Mouse (Mus musculus) retina, postnatal 1 day (tissue): Measurements from ENCODE around the gene Cdh23.

Experiments
- DNase-seq: peaks from one replicate; pipeline ENCODE4 v3.0.0-alpha.2; 2012

The Cdh23 gene

GRCm38 (mm10) chr10:60455193-60455592 is 241.1 kb downstream of the Cdh23 start:
- DNase-seq = no peak

GRCm38 (mm10) chr10:60447186-60447585 is 249.1 kb downstream of the Cdh23 start:
- DNase-seq = peak; percentile 64

GRCm38 (mm10) chr10:60445031-60445593 is 251.2 kb downstream of the Cdh23 start:
- peak; percentile 84 for DNase-seq

GRCm38 (mm10) chr10:60443078-60443477 is 253.2 kb downstream of the Cdh23 start:
- no peak for DNase-seq

GRCm38 (mm10) chr10:60442321-60442720 is 254.0 kb downstream of the Cdh23 start:
- no peak for DNase-seq

GRCm38 (mm10) chr10:60432679-60433078 is 263.6 kb downstream of the Cdh23 start:
- no peak for DNase-seq

- DNase-seq = peak; percentile 49
These were observed 265.7 kb downstream of the Cdh23 start for GRCm38 (mm10) chr10:60430591-60430990.

- peak; percentile 42 for DNase-seq
These were observed 266.3 kb downstream of the Cdh23 start for GRCm38 (mm10) chr10:60430001-60430400.

- DNase-seq = no peak
These were observed 273.5 kb downstream of the Cdh23 start for GRCm38 (mm10) chr10:60422756-60423155.

GRCm38 (mm10) chr10:60419624-60420023 is 276.7 kb downstream of the Cdh23 start:
- no peak for DNase-seq

GRCm38 (mm10) chr10:60418137-60418536 is 278.2 kb downstream of the Cdh23 start:
- peak; percentile 77 for DNase-seq

DNA sequence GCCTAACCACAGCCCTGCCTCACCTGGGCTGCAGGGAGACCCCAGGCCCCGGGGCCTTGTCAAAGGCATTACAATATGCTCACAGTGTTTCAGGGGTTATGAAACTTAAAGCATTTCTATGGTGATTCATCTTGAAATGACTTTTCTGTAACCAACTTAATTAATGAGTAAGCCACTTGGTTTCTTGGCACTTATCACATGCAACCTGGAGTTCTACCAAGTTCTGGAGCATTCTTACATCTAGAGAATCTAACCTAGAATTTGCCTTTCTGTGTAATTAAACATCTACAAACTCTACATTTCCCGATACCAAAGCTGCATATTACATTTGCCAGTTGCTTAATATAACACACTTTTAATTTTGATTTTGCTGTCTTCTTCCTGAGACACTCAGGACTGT is 279.2 kb downstream of the Cdh23 start:
- no peak for DNase-seq

GRCm38 (mm10) chr10:60413756-60414155 is 282.5 kb downstream of the Cdh23 start:
- no peak for DNase-seq

- peak; percentile 45 for DNase-seq
These were observed 284.5 kb downstream of the Cdh23 start for GRCm38 (mm10) chr10:60411794-60412193.

- peak; percentile 76 for DNase-seq
These were observed 288.5 kb downstream of the Cdh23 start for GRCm38 (mm10) chr10:60407831-60408230.

DNA sequence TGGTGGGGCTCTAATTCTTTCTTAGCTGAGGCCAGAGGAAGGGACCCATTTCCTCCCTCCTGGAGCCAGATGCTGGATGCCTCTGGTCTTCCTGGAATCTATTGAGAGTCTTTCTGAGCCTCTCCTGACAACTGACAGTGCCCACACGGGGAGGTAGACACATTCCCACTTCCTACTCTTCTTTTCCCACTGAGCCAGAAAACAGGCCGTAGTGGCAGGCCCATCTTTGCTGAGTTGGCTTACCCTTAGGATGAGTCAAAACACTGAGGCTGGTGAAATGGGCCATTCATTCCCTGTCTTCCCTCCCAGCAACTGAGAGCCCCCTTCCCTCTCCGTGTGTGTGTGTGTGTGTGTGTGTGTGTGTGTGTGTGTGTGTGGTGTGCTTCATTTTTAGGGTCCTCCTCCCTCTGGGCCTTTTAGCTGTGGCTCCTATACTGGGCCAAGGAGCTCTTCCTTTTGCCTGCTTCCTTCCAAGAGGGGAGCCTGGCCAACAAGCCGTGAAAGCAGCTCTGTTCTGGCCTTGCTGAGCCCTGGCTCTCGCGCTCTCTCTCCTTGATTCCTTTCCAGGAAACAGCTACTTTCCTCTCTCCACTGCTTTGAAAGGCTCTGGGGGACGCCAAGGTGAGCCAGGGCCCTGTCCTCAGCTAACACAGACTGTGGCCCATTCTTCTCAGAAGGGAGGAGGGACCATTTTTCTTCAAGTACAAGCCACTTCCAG is 290.7 kb downstream of the Cdh23 start:
- DNase-seq = no peak

GRCm38 (mm10) chr10:60400507-60401295 is 295.6 kb downstream of the Cdh23 start:
- DNase-seq = no peak

DNA sequence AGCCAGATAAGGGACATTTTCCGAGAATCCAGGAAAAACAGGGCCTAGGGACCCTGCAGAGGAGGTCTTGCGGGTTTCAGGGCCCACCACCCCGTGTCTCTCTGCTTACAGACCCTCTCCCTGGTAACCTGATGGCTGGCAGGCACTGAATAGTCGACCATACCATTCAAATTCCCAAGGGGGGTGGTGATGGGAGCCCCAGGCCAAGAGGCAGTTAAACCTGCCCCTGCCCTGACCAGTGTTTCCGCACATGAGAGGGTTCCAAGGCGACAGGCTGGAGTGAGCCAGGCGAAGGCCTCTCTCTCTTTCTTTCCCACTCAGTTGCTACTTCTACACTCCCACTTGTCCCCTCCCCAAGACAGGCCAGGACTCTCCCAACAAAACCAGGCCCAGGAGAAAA is 296.8 kb downstream of the Cdh23 start, which contains the start of gene Gm17455:
Gene Gm17455 (plus strand): TSS at position 278 of the 400 bp plus-strand sequence.
- DNase-seq = no peak

GRCm38 (mm10) chr10:60398051-60398814 is 298.1 kb downstream of the Cdh23 start:
- no peak for DNase-seq

DNA sequence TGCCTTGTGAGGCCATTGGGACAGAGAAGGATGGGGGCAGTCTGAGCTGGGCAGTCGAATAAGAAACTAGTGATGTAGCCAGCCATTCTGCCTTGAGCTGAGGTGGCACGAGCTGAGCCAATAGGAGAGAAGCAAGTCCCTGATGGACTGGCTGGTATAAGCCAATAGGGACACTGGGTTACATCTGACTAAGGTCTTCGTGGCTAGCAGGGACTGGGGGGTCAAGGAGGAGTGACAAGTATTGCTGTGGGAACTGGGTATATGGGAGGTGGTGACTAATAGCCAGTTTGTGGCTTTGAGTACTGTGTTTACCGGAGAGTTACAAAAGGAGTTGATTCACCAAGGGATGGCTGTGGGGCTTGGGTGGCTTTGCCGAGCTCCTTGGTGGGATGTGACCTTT is 300.7 kb downstream of the Cdh23 start:
- DNase-seq = no peak

DNA sequence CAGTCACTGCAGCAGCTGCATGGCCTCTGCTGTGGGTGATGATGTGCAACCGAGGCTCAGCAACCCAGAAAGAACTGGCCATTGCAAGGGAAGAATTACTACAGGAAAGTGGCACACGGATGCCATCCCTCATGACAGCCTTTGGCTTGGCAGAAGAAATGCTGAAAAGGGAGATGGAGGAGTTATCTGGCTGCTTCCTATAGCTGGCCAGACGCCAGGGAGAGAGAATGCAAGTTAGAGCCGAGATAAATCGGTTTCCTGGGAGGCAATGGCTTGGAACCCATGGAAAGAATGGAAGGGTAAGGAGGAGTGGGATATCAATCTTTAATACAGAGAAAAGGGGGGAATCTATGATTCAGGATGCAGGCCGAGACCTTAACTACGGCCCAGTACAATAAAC is 301.4 kb downstream of the Cdh23 start:
- DNase-seq = no peak

DNA sequence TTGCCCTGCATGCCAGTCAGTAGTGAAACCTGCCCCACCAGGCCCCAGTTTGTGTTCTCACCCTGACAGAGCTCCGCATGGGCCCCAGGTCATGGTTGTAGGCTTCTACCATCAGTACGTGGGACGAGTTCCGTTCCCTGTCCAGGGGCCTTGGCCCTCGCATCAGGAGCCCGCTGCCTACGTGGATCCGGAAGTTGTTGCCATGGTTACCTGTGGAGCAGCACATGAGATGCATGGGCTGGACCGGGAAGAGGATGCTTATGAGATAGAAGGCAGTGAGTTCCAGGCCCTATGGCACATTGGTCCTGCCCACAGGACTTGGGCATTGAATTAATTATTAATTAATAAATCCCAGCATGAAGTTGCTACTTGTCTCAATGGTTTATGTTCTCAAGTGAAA is 304.6 kb downstream of the Cdh23 start:
- no peak for DNase-seq

DNA sequence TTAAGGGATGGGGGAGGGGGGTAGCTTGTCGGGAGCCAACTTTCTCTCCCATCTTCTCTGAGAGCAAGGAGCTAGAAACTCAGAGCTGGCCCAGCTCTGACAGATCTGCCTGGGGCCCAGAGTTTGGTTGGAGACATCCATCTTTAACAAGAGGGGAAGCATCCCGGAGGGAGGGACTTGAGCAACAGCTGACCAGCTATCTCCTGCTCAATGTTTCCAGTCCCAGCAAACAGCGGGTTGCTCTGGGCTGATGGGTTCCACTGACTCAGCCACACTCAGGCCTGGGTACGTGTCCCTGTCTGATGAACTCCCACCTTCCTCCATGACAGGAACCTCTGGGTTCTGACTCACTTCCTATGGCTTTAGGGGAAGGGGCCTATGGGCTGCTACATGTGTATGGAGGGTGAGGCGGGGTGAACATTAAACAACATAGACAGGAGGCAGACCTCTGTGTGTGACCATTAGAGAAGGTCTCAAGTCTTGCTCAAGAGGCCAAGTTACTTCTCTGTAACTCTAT is 305.3 kb downstream of the Cdh23 start:
- DNase-seq = no peak
